ENCODE assay signal across 11 mouse cellular contexts in genomic region chr7:109680879-109681278, GRCm38 (mm10).
"Had no signal": no experiment of that assay in that cellular context is flagged by ENCODE, and none has a peak within 500 bp of the region (broad histone marks: within the 10 kb centered on the region; RNA-seq: fewer than 3 reads in every experiment).

No protein-coding gene starts in this region.

- DNase-seq: gastrocnemius, postnatal 14 days; gastrocnemius, postnatal 36 days; heart, adult 18-20 months; heart, postnatal 10 days; kidney, adult 11 months; kidney, adult 2 months; kidney, postnatal 10 days; kidney, postnatal 25 days; kidney, postnatal 4 days; liver; liver, embryonic 13.5 days had no signal
